Mouse (Mus musculus) heart, adult 11 months (tissue): ENCODE measurements at regions not wholly inside any gene's neighbourhood (a gene's known extent, or its start where the extent isn't known, plus 50 kb on each side); places are given as distances from the start of the nearest gene placed in this dataset.

ENCODE experiments used
- DNase-seq: peaks from one replicate; pipeline ENCODE4 v3.0.0; 2022

GRCm38 (mm10) chr11:6785471-6785870, 52.0 kb downstream of the Gm11983 start:
- DNase-seq = no peak

DNA sequence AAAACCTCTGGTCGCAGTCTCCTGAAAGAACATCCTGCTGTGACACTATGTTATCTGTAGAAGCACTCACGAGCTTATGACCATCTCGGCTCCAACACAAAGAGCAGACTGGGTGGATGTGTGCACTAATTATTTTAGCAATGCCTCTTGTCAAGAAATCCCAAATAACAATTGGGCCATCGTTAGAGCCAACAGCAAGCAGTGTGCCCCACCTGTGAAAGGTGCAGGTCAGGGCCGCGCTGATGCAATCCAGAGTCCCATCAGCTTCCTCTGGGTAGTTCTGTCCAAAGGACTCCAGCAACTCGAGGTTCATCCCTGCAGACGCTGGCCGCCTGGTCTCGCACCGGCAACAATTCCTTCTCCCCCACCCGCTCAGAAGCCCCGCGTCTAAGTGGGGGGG, 54.6 kb downstream of the Gm11983 start:
- peak; percentile 67 for DNase-seq

GRCm38 (mm10) chr11:6779752-6780151, 57.7 kb downstream of the Gm11983 start:
- DNase-seq = no peak

GRCm38 (mm10) chr11:6778596-6779360, 58.7 kb downstream of the Gm11983 start:
- DNase-seq = peak; percentile 23

DNA sequence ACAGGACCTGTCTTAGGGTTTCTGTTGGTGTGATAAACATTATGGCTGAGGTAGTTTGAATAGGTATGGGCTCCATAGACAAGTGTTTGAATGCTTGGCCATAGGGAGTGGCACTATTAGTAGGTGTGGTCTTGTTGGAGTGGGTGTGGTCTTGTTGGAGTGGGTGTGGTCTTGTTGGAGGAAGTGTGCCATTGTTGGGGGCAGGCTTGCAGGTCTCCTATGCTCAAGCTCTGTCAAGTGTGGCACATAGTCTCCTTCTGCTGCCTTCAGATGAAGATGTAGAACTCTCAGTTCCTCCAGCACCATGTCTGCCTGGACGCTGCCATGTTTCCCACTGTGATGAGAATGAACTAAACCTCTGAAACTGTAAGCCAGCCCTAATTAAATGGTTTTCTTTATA, 59.9 kb downstream of the Gm11983 start:
- peak; percentile 81 for DNase-seq

GRCm38 (mm10) chr11:6774656-6775055, 62.8 kb downstream of the Gm11983 start:
- DNase-seq = peak; percentile 60

DNA sequence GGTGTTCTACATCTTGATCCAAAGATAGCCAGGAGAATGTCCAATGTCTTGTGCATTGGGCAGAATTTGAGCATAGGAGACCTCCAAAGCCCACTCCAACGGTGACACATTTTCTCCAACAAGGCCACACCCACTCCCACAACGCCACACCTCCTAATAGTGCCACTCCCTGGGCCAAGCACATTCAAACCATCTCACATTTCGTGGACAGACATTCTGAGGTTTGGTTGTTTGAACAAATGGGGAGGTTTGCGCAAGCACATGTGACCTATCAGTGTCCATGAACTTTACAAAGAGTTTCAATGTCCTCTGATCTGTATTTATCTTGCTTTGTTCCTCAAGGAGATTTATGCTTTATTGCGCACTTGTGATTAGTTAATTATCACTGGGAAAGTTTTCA, 63.5 kb downstream of the Gm11983 start:
- DNase-seq = peak; percentile 37

- DNase-seq = peak; percentile 6
Observed at GRCm38 (mm10) chr11:6773364-6773763, 64.1 kb downstream of the Gm11983 start.

- peak; percentile 71 for DNase-seq
Observed at GRCm38 (mm10) chr11:6769437-6769765, 68.1 kb downstream of the Gm11983 start.

GRCm38 (mm10) chr11:6768599-6769436, 68.6 kb downstream of the Gm11983 start:
- DNase-seq = peak; percentile 92

- DNase-seq = peak; percentile 72
Observed at GRCm38 (mm10) chr11:6766725-6767124, 70.7 kb downstream of the Gm11983 start.

- peak; percentile 70 for DNase-seq
Observed at GRCm38 (mm10) chr11:6765333-6765957, 72.0 kb downstream of the Gm11983 start.

DNA sequence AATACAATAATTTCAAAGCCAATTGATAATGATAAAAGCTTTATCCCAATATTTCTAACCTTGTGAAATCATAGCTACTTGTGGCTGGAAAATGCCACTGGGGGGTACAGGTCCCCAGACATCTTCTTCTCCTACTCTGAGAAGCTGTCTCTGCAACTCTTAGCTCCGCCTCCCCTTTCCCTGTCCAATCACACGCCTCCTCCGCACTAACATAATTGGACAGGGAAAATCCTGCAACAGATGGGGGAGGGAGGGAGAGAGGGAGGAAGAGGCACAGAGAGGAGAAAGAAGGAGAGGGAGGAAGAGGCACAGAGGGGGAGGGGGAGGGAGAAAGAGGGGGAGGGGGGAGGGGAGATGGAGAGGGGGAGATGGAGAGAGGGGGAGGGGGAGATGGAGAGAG, 73.3 kb downstream of the Gm11983 start:
- DNase-seq = peak; percentile 66

DNA sequence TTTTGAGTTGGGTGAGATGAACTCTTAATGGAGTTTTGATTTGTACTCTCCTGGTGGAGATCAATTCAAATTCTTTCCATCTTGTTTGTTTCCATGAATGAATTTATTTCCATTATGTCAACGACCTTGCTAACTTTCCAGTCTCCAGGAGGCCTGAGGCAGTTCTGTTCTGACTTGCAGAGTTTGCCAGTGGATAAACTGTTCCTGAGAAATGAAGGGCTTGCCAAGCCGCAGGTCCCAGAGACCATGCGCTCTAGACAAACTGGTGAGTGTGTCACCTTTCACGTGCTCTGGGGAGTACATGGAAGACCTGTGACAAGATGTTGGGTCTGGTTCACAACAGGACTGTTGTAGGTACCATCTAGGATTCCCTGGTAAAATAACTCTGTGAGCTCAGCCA, 74.5 kb downstream of the Gm11983 start:
- DNase-seq = peak; percentile 72

GRCm38 (mm10) chr11:6761876-6762628, 75.4 kb downstream of the Gm11983 start:
- peak; percentile 66 for DNase-seq

DNA sequence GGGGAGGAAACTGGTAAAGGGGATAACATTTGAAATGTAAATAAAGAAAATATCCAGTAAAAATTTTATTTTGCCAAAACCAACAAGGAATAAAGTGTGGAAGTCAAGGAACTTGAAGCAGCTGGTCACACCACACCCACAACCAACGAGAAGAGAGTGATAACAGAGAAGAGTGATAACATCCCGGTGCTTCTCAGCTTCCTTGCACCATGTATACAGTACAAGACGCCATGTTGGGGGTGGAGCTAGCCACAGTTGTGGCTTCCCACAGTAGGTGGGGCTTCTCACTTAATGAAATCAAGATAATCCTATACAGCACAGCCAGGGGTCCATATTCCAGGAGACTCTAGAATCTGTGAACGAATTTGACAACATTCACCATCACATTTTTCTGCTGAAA, 77.9 kb downstream of the Gm11983 start:
- DNase-seq = peak; percentile 44

DNA sequence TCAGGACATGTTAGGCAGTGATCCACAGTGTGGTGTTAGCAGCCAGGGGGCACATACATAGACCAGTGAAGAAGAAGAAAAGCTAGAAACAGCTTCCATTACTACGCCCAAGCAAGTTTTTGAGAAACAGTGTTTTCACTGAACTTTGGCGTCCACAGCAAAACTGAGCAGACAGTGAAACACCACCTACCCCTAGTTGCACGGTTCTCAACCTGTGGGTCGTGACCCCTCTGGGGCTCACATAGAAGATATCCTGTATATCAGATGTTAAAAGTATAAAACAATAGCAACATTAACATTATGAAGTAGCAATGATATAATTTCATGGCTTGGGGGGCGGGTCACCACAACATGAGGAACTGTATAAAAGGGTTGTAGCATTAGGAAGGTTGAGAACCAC, 81.1 kb downstream of the Ramp3 start:
- DNase-seq = peak; percentile 58

DNA sequence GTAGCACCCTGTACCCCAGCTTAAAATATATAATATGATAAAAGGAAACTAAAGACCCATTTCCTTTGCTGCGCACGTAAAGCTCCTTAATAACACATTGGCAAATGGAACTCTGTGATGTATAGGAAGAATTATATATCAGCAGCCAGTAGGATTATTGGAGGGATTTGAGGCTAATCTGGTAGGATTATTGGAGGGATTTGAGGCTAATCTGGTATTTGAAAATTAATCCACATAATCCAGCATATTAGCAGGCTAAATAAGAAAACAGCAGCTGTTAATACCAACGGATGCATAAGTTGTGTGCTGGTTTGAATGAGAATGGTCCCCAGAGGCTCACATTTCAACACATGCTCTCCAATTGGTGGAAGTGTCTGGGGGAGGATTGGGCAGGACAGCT, 80.3 kb downstream of the Ramp3 start:
- peak; percentile 28 for DNase-seq

- DNase-seq = no peak
Observed at GRCm38 (mm10) chr11:6738163-6738562, 79.8 kb downstream of the Ramp3 start.

DNA sequence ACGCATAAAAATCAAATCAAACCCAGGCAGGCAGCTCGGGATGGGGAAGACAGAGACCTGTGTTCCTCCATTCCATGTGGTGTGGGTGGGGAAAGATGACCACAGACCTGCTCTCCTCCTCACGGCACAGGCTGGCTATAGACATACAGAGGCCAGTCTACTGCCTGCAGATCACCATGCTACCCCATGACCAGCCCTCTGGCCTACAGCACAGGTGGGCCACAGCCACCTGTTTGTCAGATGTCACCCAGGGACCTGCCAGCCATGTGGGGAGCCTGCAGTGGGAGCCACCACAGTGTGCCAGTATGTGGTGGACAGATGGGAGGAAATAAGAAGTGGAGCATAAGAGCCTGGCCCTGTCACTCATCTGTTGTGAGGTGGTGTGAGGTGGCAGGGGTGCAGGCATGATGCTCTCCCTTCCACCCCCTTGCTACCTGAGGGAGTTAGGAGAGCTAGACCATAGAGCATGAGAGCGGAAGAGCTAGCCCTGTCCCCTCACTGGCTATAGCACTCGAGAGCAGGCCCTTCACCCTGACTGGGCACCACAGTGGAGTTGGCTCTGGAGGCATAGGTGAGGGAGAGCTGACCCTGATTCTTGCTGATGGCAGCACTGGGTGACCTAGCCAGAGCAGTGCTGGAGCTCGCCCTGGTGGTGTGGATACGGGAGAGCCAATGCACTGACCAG, 76.6 kb downstream of the Ramp3 start:
- peak; percentile 75 for DNase-seq

DNA sequence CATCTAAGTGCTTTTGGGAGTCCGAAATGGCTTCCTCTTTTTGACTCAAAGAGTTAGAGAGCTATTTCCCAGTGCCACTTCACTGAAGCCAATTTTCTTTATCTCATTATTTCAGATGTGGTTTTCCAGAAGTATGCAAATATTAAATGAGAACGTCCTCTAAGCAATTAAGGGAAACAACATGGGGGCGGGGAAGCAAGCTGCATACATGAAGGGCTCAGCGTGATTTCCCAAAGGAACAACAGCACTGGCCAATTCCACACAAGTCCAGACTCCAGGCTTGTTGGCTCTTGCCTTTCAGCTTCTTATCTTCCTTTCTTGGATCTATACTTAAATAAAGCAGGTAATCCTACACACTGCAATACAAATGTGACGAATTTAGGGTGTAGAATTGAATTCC, 73.2 kb downstream of the Ramp3 start:
- no peak for DNase-seq
